Mouse (Mus musculus): ENCODE measurements around the gene Pitpnb. TPM values are rescaled to one million over a fixed set of nuclear protein-coding genes. Genes with fewer than 3 reads are reported as not detected.

Pitpnb gene
- total RNA-seq, 2 experiments from 2014 or later, result 86.4 to 91.3 TPM

DNA sequence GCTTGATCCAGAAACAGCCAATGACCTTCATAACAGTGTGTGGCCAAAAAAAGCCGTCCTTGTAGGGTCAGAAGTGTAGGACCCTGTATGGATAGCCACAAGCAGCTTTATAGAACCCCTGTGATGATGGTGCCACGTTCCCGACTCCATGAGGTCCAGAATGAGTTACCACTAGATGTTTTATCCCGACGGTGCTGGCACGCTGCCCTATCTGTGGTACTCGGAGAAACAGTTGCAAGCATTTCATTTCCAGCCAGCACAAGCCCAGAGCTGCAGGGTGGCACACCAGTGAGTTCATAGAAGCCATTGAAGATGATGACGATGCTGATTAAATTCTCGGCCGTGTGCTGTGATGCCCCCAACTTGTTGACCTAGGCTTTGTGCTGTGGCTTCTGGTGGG lies 60.3 kb downstream of the Pitpnb start:
- intact Hi-C loops (cut with DNase I), result no loop called here
- no peak overlapping the region for H3K4me3 ChIP-seq
- no peak for DNase-seq (ENCODE audit: extremely low spot score in 1 of 2, low spot score in 2 of 2)
- no peak overlapping the region for H3K27ac ChIP-seq
- no peak for TF ChIP-seq CTCF (IDR thresholded peaks at IDR 0.05)

DNA sequence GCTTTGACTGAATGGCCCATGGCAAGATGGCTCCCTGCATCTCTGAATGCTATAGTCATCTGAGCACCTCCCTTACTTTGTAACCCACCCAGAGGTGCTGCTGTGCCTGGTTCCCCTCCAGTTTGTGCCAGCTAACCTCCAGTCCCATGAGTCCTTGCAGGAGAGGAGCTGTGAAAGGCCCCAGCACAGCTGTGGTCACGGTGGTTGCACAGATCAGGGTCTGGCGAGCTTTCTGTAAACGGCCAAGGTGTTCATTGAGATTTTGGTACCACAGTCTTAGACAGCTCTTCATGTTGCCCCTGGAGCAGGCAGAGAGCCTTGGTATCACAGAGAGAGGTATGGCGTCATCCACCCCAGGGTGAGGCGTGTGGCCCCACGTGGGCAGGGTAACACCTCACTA lies 60.9 kb downstream of the Pitpnb start:
- H3K27ac ChIP-seq, result no peak overlapping the region
- H3K4me3 ChIP-seq, result no peak overlapping the region
- intact Hi-C loops (cut with DNase I), result no loop called here
- no peak for DNase-seq (ENCODE audit: extremely low spot score in 1 of 2, low spot score in 2 of 2)
- no peak for TF ChIP-seq CTCF (IDR thresholded peaks at IDR 0.05)

DNA sequence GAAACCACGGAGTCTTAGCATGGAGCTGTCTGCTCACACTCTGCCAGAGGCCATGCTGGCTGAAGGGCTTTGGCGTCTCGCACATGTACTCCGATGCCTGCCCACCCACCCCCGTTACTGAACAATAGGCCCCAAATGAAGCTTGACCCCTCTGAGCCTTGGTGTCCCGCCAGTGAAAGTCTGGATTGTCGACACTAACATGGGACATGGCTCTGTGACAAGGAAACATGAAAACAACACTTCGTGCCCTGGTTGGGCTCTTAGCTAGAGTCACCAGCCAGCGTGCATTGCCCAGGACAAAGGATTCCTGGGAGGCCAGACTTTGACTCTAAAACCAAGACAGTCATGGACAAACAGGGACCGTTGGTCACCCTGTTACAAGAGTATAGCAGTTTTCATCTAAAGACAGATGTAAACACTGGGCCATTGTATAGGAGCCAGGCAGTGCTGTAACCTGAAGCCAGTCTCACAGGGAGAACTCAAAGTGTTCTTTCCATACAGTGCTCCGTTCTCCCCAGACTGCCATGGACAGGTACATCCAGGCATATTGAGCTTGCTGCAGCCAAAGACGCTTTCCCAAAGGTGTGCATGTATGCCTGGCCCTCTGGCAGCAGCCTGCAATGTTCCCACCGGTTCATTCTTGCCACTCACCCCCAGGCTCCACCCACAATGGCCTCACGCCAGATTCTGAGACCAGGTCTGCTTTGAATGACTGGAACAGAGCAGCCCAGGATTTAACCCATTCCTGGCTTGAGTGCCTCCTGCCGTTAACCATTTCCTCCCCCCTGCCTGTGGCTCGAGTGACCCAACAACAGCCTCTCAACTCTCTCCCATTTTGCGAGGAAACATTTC lies 63.0 kb downstream of the Pitpnb start:
- intact Hi-C loops (cut with DNase I), result no loop called here
- no peak for DNase-seq (ENCODE audit: extremely low spot score in 1 of 2, low spot score in 2 of 2)
- no peak for TF ChIP-seq CTCF (IDR thresholded peaks at IDR 0.05)
- Histone ChIP-seq H3K4me3 (no peak overlapping the region), H3K27ac (no peak overlapping the region)

DNA sequence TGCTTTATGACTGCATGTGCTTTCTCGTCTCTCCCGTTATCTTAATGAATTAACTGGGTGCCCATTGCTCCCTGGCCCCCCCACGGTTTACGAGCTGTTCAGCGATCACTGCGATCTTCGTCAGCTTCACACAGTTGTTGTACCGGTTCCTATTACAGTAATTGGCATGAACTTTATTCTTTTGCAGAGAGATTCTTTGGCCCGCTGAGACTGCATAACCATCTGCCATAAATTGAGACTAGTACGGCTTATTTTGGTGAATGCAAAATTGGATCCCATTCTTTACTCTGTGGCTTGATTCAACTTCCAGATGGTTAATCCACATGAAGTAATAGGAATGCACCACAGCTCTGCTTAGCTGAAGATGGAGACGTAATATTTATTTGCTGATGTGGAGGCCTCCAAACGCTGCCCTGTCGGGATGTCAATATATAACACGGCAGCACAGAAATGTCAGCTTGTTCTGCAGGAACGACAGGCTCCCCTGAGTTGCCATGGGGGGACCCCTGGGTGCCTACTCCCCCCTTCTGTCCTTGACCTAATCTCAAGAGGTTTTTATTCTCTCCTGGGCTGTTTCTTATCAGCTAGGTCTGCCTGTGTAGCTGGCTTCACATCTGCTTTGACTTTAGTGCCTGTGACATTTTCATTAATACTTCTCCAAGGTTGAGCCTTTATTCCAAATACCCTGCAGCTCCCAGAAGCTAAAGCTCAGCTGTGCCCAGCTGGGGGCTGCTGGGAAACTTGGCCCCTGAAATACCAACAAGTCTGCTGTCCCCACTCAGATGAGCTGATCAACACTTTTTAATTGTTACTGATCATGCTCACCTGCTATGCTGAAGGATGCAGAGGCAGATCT lies 63.9 kb downstream of the Pitpnb start:
- intact Hi-C loops (cut with DNase I), result no loop called here
- DNase-seq (ENCODE audit: extremely low spot score in 1 of 2, low spot score in 2 of 2), result no peak
- no peak for TF ChIP-seq CTCF (IDR thresholded peaks at IDR 0.05)
- H3K27ac ChIP-seq, result no peak overlapping the region
- no peak overlapping the region for H3K4me3 ChIP-seq

DNA sequence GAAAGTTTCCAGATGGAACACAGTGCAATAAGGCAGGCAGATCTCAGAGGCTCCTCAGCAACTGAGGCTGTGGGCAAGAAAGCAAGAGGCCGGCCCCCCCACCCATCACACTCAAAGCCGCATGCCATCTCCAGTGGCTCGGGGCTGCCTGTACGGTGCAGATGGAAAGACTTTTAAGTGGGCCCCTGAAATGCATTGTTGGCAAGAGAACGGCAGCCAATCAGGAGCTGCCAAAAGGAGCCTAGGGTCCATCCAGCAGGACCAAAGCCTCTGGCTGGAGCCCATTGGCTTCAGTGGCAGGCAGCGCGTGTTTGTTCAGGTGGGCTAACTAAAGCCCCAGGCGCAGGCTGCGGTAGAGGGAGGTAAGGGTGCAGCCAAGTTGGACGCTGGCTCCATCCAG lies 65.2 kb downstream of the Pitpnb start:
- no peak for TF ChIP-seq CTCF (IDR thresholded peaks at IDR 0.05)
- no peak overlapping the region for H3K4me3 ChIP-seq
- intact Hi-C loops (cut with DNase I), result no loop called here
- H3K27ac ChIP-seq, result no peak overlapping the region
- no peak for DNase-seq (ENCODE audit: extremely low spot score in 1 of 2, low spot score in 2 of 2)

DNA sequence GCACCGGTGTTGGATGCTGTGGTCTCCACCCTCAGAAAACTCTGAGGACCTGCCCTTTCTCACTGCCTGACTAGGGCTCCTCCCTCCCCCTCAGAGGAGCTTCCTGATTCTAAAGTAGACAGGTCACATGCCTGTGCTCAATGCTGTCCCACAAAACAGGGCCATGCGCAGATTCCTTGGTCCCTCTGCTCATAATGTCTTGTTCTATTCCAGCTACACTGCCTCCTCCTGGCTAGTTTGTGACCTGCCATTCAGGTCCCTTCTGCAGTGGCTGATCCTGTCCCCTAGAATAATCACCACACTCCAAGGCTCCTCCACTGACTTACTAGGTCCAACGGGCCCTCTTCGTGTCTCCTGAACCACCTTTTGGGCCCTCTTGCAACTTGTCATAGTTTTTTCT lies 65.6 kb downstream of the Pitpnb start:
- no peak; the same call in 1 of the 2 replicates for TF ChIP-seq CTCF (IDR thresholded peaks at IDR 0.05)
- Histone ChIP-seq H3K27ac (no peak overlapping the region), H3K4me3 (no peak overlapping the region)
- DNase-seq (ENCODE audit: extremely low spot score in 1 of 2, low spot score in 2 of 2), result no peak
- intact Hi-C loops (cut with DNase I), result no loop called here

DNA sequence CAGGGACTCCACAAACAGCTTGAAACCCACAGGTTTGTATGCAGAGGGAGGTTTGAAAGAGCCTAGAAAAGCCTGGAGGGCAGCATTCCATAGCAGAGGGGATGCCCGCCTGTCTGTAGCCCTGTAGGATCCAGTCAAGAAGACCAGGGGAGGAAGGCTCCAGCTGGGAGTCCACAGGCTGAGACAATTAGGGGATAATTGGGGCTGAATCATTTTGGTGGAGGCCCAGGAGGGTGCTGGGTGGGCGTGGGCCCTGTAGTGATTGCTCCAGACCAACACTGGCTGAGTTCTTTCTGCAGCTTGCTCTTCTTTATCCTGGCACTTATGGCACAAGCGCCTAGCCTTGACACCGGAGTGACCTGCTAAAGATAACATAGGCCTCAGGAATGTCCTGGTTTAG lies 67.9 kb downstream of the Pitpnb start:
- Histone ChIP-seq H3K4me3 (no peak overlapping the region), H3K27ac (no peak overlapping the region)
- intact Hi-C loops (cut with DNase I), result no loop called here
- no peak for TF ChIP-seq CTCF (IDR thresholded peaks at IDR 0.05)
- no peak for DNase-seq (ENCODE audit: extremely low spot score in 1 of 2, low spot score in 2 of 2)

DNA sequence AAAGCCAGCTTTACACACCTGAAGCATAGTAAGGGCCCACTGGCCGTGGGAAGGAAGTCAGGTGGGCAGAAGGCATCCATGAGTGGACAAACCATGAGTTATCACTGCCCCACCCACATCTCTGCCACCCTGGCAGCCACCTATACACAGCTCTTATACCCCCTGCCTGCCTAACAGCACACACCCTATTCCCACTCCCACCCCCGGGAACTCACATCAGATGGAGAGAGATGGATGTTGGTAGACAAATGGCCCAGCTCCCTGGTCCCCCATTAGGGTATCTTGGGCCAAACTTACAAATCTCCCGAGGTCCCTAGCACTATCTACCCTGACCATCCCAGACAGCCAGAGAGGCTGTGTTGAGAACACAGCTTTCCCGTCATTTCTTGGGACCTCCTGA lies 68.7 kb downstream of the Pitpnb start:
- Histone ChIP-seq H3K4me3 (no peak overlapping the region), H3K27ac (no peak overlapping the region)
- intact Hi-C loops (cut with DNase I), result no loop called here
- DNase-seq (ENCODE audit: extremely low spot score in 1 of 2, low spot score in 2 of 2), result no peak
- no peak for TF ChIP-seq CTCF (IDR thresholded peaks at IDR 0.05)

DNA sequence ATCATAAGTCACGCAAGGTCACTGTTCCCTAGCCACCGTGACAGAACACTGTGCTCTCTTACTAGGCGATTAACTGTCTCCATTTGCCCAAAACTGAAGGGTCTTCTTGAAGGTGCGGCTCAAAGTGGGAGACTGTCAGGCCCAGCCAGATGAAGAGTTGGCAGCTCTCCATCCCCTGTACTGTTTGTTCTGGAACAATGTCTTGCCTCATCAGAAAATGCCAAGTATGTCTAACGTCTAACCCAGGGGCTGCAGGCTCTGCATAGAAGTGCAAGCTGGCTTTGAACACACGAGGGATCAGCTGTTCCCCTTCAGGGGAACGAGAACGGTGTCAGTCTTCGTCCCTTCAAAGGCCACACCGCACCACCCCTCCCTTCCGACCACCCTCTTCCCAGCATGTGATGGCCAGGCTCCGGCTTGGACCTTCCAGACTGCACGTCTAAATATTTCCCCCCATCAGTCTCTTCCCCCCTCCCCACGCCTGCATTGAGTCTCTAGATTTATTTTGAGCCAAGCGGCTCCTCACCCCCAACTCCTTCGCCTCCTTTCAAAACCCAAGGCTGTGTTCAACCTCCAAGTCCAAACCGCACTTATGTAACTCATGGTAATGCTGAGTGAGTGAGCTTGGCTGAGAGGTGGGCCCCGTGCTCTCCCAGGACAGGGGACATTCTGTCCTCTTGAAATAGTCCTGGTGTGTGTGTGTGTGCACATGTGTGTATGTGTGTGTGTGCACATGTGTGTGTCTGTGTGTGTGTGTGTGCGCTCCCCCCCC lies 71.5 kb downstream of the Pitpnb start:
- intact Hi-C loops (cut with DNase I), result no loop called here

DNA sequence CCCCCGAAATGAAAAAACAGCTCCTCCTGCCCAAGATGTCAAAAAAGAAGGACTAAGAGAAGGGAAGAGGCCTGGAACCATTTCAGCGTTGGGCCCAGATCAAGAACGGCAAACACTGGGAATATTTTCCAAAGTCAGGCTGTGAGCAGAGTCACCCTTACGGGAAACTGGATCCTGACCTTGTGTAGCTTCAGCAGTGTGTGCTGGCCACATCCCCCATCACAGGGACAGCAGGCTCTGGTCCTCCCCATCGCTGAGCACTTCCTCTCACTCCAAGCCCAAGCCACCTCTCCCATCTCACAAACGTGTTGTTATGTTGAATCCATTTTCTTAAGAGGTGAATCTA lies 72.1 kb downstream of the Pitpnb start:
- intact Hi-C loops (cut with DNase I), result no loop called here

More for the DNA sequence above, 71.5 kb downstream of the Pitpnb start:
- TF ChIP-seq CTCF (IDR thresholded peaks at IDR 0.05), result no peak
- no peak for DNase-seq (ENCODE audit: extremely low spot score in 1 of 2, low spot score in 2 of 2)
- Histone ChIP-seq H3K27ac (no peak overlapping the region), H3K4me3 (no peak overlapping the region)

DNA sequence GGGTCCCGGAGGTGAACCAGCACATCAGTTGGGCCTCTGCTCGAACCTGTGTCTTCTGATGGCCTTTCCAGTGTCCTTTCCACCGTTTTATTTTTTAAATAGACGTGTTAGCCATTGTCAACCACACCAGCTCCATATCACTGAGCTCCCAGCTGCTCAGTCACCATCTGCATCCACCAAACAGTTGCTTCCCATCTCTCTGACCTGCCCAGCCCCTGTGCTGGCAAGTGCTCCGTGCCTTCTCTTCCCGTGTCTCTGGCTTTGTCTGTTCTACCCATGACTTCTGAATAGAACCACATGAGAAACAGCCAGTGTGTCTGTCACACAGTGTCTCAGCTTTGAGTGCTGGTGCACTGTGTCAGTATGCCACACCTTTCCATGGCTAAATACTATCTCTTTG lies 74.2 kb downstream of the Pitpnb start:
- TF ChIP-seq CTCF (IDR thresholded peaks at IDR 0.05), result no peak
- intact Hi-C loops (cut with DNase I), result no loop called here
- DNase-seq (ENCODE audit: extremely low spot score in 1 of 2, low spot score in 2 of 2), result no peak
- H3K4me3 ChIP-seq, result no peak overlapping the region
- no peak overlapping the region for H3K27ac ChIP-seq

More for the DNA sequence above, 72.1 kb downstream of the Pitpnb start:
- Histone ChIP-seq H3K4me3 (no peak overlapping the region), H3K27ac (no peak overlapping the region)
- no peak for TF ChIP-seq CTCF (IDR thresholded peaks at IDR 0.05)
- DNase-seq (ENCODE audit: extremely low spot score in 1 of 2, low spot score in 2 of 2), result no peak
